Mouse (Mus musculus) C2C12 (cell line): ENCODE results near the gene Tmcc3.

Experiments
- CTCF ChIP-seq: IDR thresholded peaks from one replicate; pipeline ENCODE4 v1.5.1; 2011; ENCODE audit not compliant: control insufficient read depth, insufficient read depth, insufficient read length
- MYOG ChIP-seq: IDR thresholded peaks from one replicate; pipeline ENCODE4 v1.6.1; 2011; ENCODE audit not compliant: control insufficient read depth, insufficient read length; ENCODE audit errors: extremely low read depth

GRCm38 (mm10) chr10:94501796-94502195 lies 190.0 kb downstream of the Tmcc3 start:
- TF ChIP-seq CTCF (no peak), MYOG (no peak)
